Mouse (Mus musculus) myocyte (in vitro differentiated cells): ENCODE measurements around the gene Ahsa1.

ENCODE experiments used
- E2F4 ChIP-seq: IDR thresholded peaks from one replicate; pipeline ENCODE4 v1.6.1; 2011; ENCODE audit warnings: mild to moderate bottlenecking, control low read depth, moderate library complexity; ENCODE audit not compliant: insufficient read depth
- MAX ChIP-seq: IDR thresholded peaks from one replicate; pipeline ENCODE4 v1.6.1; 2011; ENCODE audit warnings: low read depth, mild to moderate bottlenecking, control low read depth
- MYOD1 ChIP-seq, 3 experiments: IDR thresholded peaks; one replicate each; pipeline ENCODE4 v1.6.1; 2011; ENCODE audit warnings: control low read depth in 2 of 3, low read depth in 2 of 3, mild to moderate bottlenecking in 2 of 3, moderate library complexity in 1 of 3; ENCODE audit not compliant: insufficient read length in 2 of 3, control insufficient read depth in 1 of 3
- POLR2A ChIP-seq: IDR thresholded peaks from one replicate; pipeline ENCODE4 v1.6.1; 2011; ENCODE audit warnings: low read depth, mild to moderate bottlenecking, control low read depth, moderate library complexity; ENCODE audit not compliant: insufficient read length
- POLR2AphosphoS2 ChIP-seq: IDR thresholded peaks from one replicate; pipeline ENCODE4 v1.6.1; 2011; ENCODE audit warnings: low read depth, control low read depth; ENCODE audit not compliant: insufficient read length

DNA sequence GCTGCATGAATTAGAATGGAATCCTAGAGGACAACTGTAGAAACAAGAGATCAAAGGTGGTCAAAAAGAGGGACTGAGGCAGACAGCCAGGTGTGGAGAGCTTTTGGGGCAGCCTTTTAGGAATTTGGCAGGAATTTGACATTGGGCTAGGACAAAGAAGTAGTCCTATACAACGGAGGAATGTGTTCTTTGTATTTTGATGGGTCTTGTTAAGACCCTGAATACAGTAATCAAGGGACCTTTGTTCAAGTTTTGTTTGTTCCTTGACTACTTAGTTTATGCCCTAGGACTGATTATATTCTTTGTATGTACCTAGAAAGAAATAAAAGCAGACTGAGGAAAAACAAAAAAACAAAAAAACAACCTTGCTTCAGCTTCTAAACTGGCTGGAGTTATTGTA is 51.7 kb downstream of the Ahsa1 start:
- TF ChIP-seq E2F4 (no peak), MAX (no peak), POLR2A (no peak), POLR2AphosphoS2 (no peak), MYOD1 (IDR thresholded peaks at IDR 0.05; ENCODE audit: control insufficient read depth in 1 of 3, insufficient read length in 2 of 3, low read depth in 2 of 3) (no peak)
